8 mouse cellular contexts compared by ENCODE assay signal in the genomic region with DNA sequence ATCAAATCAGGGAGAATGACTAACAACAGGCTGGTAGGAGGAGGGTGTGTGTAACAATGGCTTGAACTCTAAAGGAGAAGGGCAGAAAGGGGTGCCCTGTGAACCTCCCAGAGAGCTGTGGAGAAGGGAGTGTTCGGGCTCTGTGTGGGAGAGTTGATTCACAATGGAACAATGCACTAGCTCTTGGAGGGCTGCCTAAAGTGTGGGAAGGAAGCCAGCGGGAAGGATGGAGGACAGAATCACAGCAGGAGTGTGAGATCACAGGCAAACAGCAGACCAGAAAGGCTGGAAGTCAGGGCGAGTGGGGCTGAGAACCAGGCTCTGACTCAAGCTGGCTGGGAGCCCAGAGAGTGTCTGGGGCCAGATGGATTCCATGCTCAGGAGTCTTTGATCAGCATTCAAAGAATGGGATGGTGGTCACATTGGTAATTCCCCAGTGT. TPM values are rescaled to one million over a fixed set of nuclear protein-coding genes. Genes with fewer than 3 reads are reported as not detected.
DNase-seq lines count a peak whose midpoint lies in the region; ATAC-seq and TF ChIP-seq lines count a peak whose summit lies in the region.

No protein-coding gene starts in this region.

- no peak overlapping the region for H3K4me3 ChIP-seq in intestine, embryonic 14.5 days (ENCODE audit: low read depth, low read length)
- no peak overlapping the region for H3K4me3 ChIP-seq in intestine, postnatal 0 days (ENCODE audit: low read depth, low read length)
- H3K4me3 ChIP-seq in embryonic facial prominence, embryonic 14.5 days (ENCODE audit: low read depth, low read length), result no peak overlapping the region
- no peak overlapping the region for H3K4me3 ChIP-seq in heart, embryonic 12.5 days
- no peak overlapping the region for H3K4me3 ChIP-seq in kidney, postnatal 0 days (replicated peaks; ENCODE audit: low read depth, low read length)

- no peak overlapping the region for H3K9ac ChIP-seq in intestine, embryonic 14.5 days (ENCODE audit: low read length)
- no peak overlapping the region for H3K9ac ChIP-seq in intestine, postnatal 0 days (ENCODE audit: low read depth, low read length)
- H3K9ac ChIP-seq in embryonic facial prominence, embryonic 14.5 days (ENCODE audit: low read depth, low read length), result no peak overlapping the region
- no peak overlapping the region for H3K9ac ChIP-seq in heart, embryonic 12.5 days
- no peak overlapping the region for H3K9ac ChIP-seq in kidney, postnatal 0 days (ENCODE audit: low read depth, low read length)

- DNase-seq in intestine, embryonic 14.5 days (ENCODE audit: low spot score), result peak; percentile 76
- peak; percentile 95 for DNase-seq in embryonic facial prominence, embryonic 14.5 days (ENCODE audit: low spot score)
- peak; percentile 79 for DNase-seq in kidney, postnatal 0 days (ENCODE audit: low spot score)
- peak; percentile 71 to 78 for DNase-seq in lung, adult 18-20 months
- DNase-seq in right cerebral cortex, adult 18-20 months, result peak; percentile 88
- DNase-seq in thymus, postnatal 25 days, result no peak

- WGBS in intestine, embryonic 14.5 days, result 26% methylated on average over 3 of the region's 3 CpGs
- WGBS in intestine, postnatal 0 days, result 32% methylated on average over 3 of the region's 3 CpGs
- WGBS in embryonic facial prominence, embryonic 14.5 days, result 10% methylated on average over 3 of the region's 3 CpGs
- 16% methylated on average over 3 of the region's 3 CpGs for WGBS in heart, embryonic 12.5 days
- 19% methylated on average over 3 of the region's 3 CpGs for WGBS in kidney, postnatal 0 days

- no peak for TF ChIP-seq CTCF in intestine, postnatal 0 days (IDR thresholded peaks at IDR 0.05; ENCODE audit: low read depth)
- TF ChIP-seq CTCF in kidney, postnatal 0 days (IDR thresholded peaks at IDR 0.05; ENCODE audit: low read depth), result no peak

- no peak overlapping the region for H3K27ac ChIP-seq in intestine, embryonic 14.5 days (ENCODE audit: low read depth)
- H3K27ac ChIP-seq in intestine, postnatal 0 days (ENCODE audit: low read depth, low read length), result no peak overlapping the region
- H3K27ac ChIP-seq in embryonic facial prominence, embryonic 14.5 days (replicated peaks; ENCODE audit: low read depth, low read length), result peak overlapping the region; percentile 67
- H3K27ac ChIP-seq in heart, embryonic 12.5 days (ENCODE audit: poor library complexity, severe bottlenecking), result peak overlapping the region; percentile 75
- H3K27ac ChIP-seq in kidney, postnatal 0 days, result 0 out of 2 replicates have a peak overlapping the region, but pooled peaks have one; percentile 1

- H3K9me3 ChIP-seq in intestine, embryonic 14.5 days (ENCODE audit: control insufficient read depth, low read length), result 0 out of 2 replicates have a peak, but pooled peaks cover 4% of the 10 kb centered on the region
- no peaks in the 10 kb centered on the region for H3K9me3 ChIP-seq in intestine, postnatal 0 days (ENCODE audit: control insufficient read depth)
- H3K9me3 ChIP-seq in embryonic facial prominence, embryonic 14.5 days (ENCODE audit: control insufficient read depth, low read length), result peaks cover 9% of the 10 kb centered on the region; the same call in 1 of the 2 replicates
- 0 out of 2 replicates have a peak, but pooled peaks cover 9% of the 10 kb centered on the region for H3K9me3 ChIP-seq in heart, embryonic 12.5 days (replicated peaks)
- H3K9me3 ChIP-seq in kidney, postnatal 0 days (replicated peaks; ENCODE audit: low read length), result no peaks in the 10 kb centered on the region

- ATAC-seq in intestine, embryonic 14.5 days (replicated peaks; ENCODE audit: low FRiP score, low TSS enrichment, low read depth), result peak; percentile 67
- no peak; the same call in 1 of the 2 replicates for ATAC-seq in intestine, postnatal 0 days
- ATAC-seq in embryonic facial prominence, embryonic 14.5 days (ENCODE audit: low read depth), result peak; percentile 91
- peak; percentile 86 for ATAC-seq in heart, embryonic 12.5 days (ENCODE audit: insufficient number of reproducible peaks, low FRiP score)
- ATAC-seq in kidney, postnatal 0 days (replicated peaks; ENCODE audit: low FRiP score, low read depth), result no peak; the same call in 1 of the 2 replicates

- no peaks in the 10 kb centered on the region for H3K27me3 ChIP-seq in intestine, embryonic 14.5 days (replicated peaks; ENCODE audit: control insufficient read depth, insufficient read depth, low read length)
- H3K27me3 ChIP-seq in intestine, postnatal 0 days (replicated peaks; ENCODE audit: control insufficient read depth, insufficient read depth, low read length), result no peaks in the 10 kb centered on the region
- no peaks in the 10 kb centered on the region for H3K27me3 ChIP-seq in embryonic facial prominence, embryonic 14.5 days (replicated peaks; ENCODE audit: control insufficient read depth, insufficient read depth, low read length)
- no peaks in the 10 kb centered on the region for H3K27me3 ChIP-seq in heart, embryonic 12.5 days (replicated peaks)
- H3K27me3 ChIP-seq in kidney, postnatal 0 days (ENCODE audit: insufficient read depth, low read length), result no peaks in the 10 kb centered on the region

- H3K4me2 ChIP-seq in intestine, embryonic 14.5 days (ENCODE audit: low read length), result no peak overlapping the region
- no peak overlapping the region for H3K4me2 ChIP-seq in intestine, postnatal 0 days (replicated peaks; ENCODE audit: low read depth)
- H3K4me2 ChIP-seq in embryonic facial prominence, embryonic 14.5 days (ENCODE audit: low read depth, low read length), result no peak overlapping the region
- H3K4me2 ChIP-seq in heart, embryonic 12.5 days, result no peak overlapping the region
- H3K4me2 ChIP-seq in kidney, postnatal 0 days (ENCODE audit: low read length), result no peak overlapping the region

- H3K36me3 ChIP-seq in intestine, embryonic 14.5 days (ENCODE audit: control insufficient read depth, insufficient read depth, low read length), result no peaks in the 10 kb centered on the region
- no peaks in the 10 kb centered on the region for H3K36me3 ChIP-seq in intestine, postnatal 0 days (ENCODE audit: control insufficient read depth, insufficient read depth)
- no peaks in the 10 kb centered on the region for H3K36me3 ChIP-seq in embryonic facial prominence, embryonic 14.5 days (ENCODE audit: control insufficient read depth, insufficient read depth, low read length)
- peaks cover 10% of the 10 kb centered on the region; the same call in 1 of the 2 replicates for H3K36me3 ChIP-seq in heart, embryonic 12.5 days
- no peaks in the 10 kb centered on the region for H3K36me3 ChIP-seq in kidney, postnatal 0 days (ENCODE audit: insufficient read depth, low read length)

- peaks cover 11% of the 10 kb centered on the region for H3K4me1 ChIP-seq in intestine, embryonic 14.5 days (replicated peaks; ENCODE audit: control insufficient read depth, insufficient read depth, low read length)
- H3K4me1 ChIP-seq in intestine, postnatal 0 days (replicated peaks; ENCODE audit: control insufficient read depth, insufficient read depth, low read length), result peaks cover 7% of the 10 kb centered on the region; the same call in 1 of the 2 replicates
- H3K4me1 ChIP-seq in embryonic facial prominence, embryonic 14.5 days (ENCODE audit: control insufficient read depth, insufficient read depth, low read length), result peaks cover 9% of the 10 kb centered on the region
- peaks cover 38% of the 10 kb centered on the region for H3K4me1 ChIP-seq in heart, embryonic 12.5 days (replicated peaks)
- peaks cover 8% of the 10 kb centered on the region; the same call in 1 of the 2 replicates for H3K4me1 ChIP-seq in kidney, postnatal 0 days (replicated peaks; ENCODE audit: insufficient read depth, low read length)

RNA-seq across cellular contexts. Expression of a gene that starts 12.6 kb away (rescaled TPM):
- polyA plus RNA-seq in intestine, embryonic 14.5 days (2014; fragmentation: Nextera tagmentation; extraction: Ambion mirVana), result 10.6 and 13.7 TPM in 2 replicates
- polyA plus RNA-seq in intestine, postnatal 0 days (2015; fragmentation: Nextera tagmentation; extraction: Ambion mirVana), result 12.4 and 14.7 TPM in 2 replicates
- polyA plus RNA-seq in embryonic facial prominence, embryonic 14.5 days (2014; fragmentation: Nextera tagmentation; extraction: Ambion mirVana), result 7.8 and 7.9 TPM in 2 replicates
- polyA plus RNA-seq in heart, embryonic 12.5 days (2016; fragmentation: Nextera tagmentation; extraction: Ambion mirVana), result 17.1 TPM in 2 replicates
- 8.4 and 9.1 TPM in 2 replicates for polyA plus RNA-seq in kidney, postnatal 0 days (2015; fragmentation: Nextera tagmentation; extraction: Ambion mirVana)

RNA-seq across cellular contexts. Expression of a gene that starts 58.4 kb away (rescaled TPM):
- polyA plus RNA-seq in intestine, embryonic 14.5 days (2014; fragmentation: Nextera tagmentation; extraction: Ambion mirVana), result 20.5 and 20.9 TPM in 2 replicates
- 9.6 and 10.1 TPM in 2 replicates for polyA plus RNA-seq in intestine, postnatal 0 days (2015; fragmentation: Nextera tagmentation; extraction: Ambion mirVana)
- 24.9 and 25.5 TPM in 2 replicates for polyA plus RNA-seq in embryonic facial prominence, embryonic 14.5 days (2014; fragmentation: Nextera tagmentation; extraction: Ambion mirVana)
- 31.4 and 32.6 TPM in 2 replicates for polyA plus RNA-seq in heart, embryonic 12.5 days (2016; fragmentation: Nextera tagmentation; extraction: Ambion mirVana)
- 12.1 and 14.6 TPM in 2 replicates for polyA plus RNA-seq in kidney, postnatal 0 days (2015; fragmentation: Nextera tagmentation; extraction: Ambion mirVana)

Comparison
In these comparisons a context has a peak if more than half of its experiments do, and no peak if none do; other contexts are left out.
1. ATAC-seq: peak in intestine, embryonic 14.5 days (single experiment), embryonic facial prominence, embryonic 14.5 days (single experiment) and heart, embryonic 12.5 days (single experiment); none in intestine, postnatal 0 days (single experiment) and kidney, postnatal 0 days (single experiment).
2. H3K27ac ChIP-seq: peak in embryonic facial prominence, embryonic 14.5 days (single experiment), heart, embryonic 12.5 days (single experiment) and kidney, postnatal 0 days (single experiment); none in intestine, embryonic 14.5 days (single experiment) and intestine, postnatal 0 days (single experiment).